Mouse (Mus musculus) G1E (cell line): ENCODE results near the gene Npas3. TPM values are rescaled to one million over a fixed set of nuclear protein-coding genes. Genes with fewer than 3 reads are reported as not detected.

ENCODE experiments used
- ATAC-seq: 2 replicates; pipeline ENCODE4 v1.8.0; 2016; ENCODE audit warnings: mild to moderate bottlenecking; ENCODE audit not compliant: insufficient number of reproducible peaks, poor library complexity, low FRiP score, severe bottlenecking; ENCODE audit errors: extremely low read depth
- DNase-seq: peaks from one replicate; pipeline ENCODE4 v3.0.0; 2012; ENCODE audit warnings: low spot score
- H3K27me3 ChIP-seq: 2 replicates; pipeline ENCODE4 v1.6.1; 2012; ENCODE audit warnings: mild to moderate bottlenecking, low read length, inconsistent platforms; ENCODE audit not compliant: insufficient read depth
- H3K36me3 ChIP-seq: replicated peaks from 2 replicates; pipeline ENCODE3; 2012; ENCODE audit warnings: mild to moderate bottlenecking, inconsistent platforms
- H3K4me1 ChIP-seq: 2 replicates; pipeline ENCODE4 v1.6.1; 2012; ENCODE audit warnings: low read depth, low read length, inconsistent platforms, mixed read lengths; ENCODE audit not compliant: insufficient read depth
- H3K4me3 ChIP-seq: 2 replicates; pipeline ENCODE4 v1.5.1; 2012; ENCODE audit warnings: low read depth, mild to moderate bottlenecking, inconsistent platforms, low read length, moderate library complexity, mixed read lengths
- H3K9me3 ChIP-seq: replicated peaks from 2 replicates; pipeline ENCODE4 v1.6.1; 2012; ENCODE audit warnings: inconsistent platforms
- CTCF ChIP-seq: IDR thresholded peaks from 2 replicates; pipeline ENCODE4 v1.5.1; 2012; ENCODE audit warnings: low read depth, low read length, inconsistent platforms, mixed read lengths
- GATA1 ChIP-seq: IDR thresholded peaks from 2 replicates; pipeline ENCODE4 v1.6.1; 2012; ENCODE audit warnings: borderline replicate concordance, low read length, inconsistent platforms, mixed read lengths
- GATA2 ChIP-seq: IDR thresholded peaks from 2 replicates; pipeline ENCODE4 v1.6.1; 2012; ENCODE audit warnings: low read depth, low read length, inconsistent platforms, borderline replicate concordance
- POLR2AphosphoS5 ChIP-seq: IDR thresholded peaks from 2 replicates; pipeline ENCODE4 v1.6.1; 2012; ENCODE audit warnings: low read depth, low read length, inconsistent platforms; ENCODE audit not compliant: insufficient replicate concordance
- TAL1 ChIP-seq: conservative IDR thresholded peaks from 2 replicates; pipeline ENCODE4 v1.6.1; 2012; ENCODE audit warnings: low read depth, low read length, inconsistent platforms, mixed read lengths
- polyA plus RNA-seq: library from polyadenylated mRNA; stranded (reverse); fragments of >175 nt; gene quantifications from 2 replicates; pipeline ENCODE4 v1.2.3, GENCODE M21; 2012
- total RNA-seq, 2 experiments: library from RNA; stranded (forward) in 1 of 2; stranded (reverse) in 1 of 2; fragments of 200-1000 nt in 1 of 2; fragments of >200 nt in 1 of 2; fragmentation: Nextera tagmentation in 1 of 2; gene quantifications; 2 replicates each; pipeline ENCODE4 v1.2.3; 2014 to 2017

The Npas3 gene
- total and polyA plus RNA-seq, 3 experiments: 0.11 TPM; not detected in 2

- H3K36me3 ChIP-seq: no peaks in the 10 kb centered on the region
- no peaks in the 10 kb centered on the region for H3K27me3 ChIP-seq
- H3K4me3 ChIP-seq: no peak overlapping the region
- ATAC-seq (no peak), DNase-seq (no peak)
- H3K9me3 ChIP-seq: peaks cover 54% of the 10 kb centered on the region
- TF ChIP-seq GATA1 (no peak), CTCF (no peak), POLR2AphosphoS5 (no peak), GATA2 (no peak), TAL1 (no peak)
- H3K4me1 ChIP-seq: no peaks in the 10 kb centered on the region
Observed at GRCm38 (mm10) chr12:53794718-53795400, 546.4 kb downstream of the Npas3 start.

- H3K27me3 ChIP-seq: no peaks in the 10 kb centered on the region
- H3K4me1 ChIP-seq: no peaks in the 10 kb centered on the region
- no peak for DNase-seq
- no peak for TF ChIP-seq GATA2
- no peak for TF ChIP-seq CTCF
- no peak for TF ChIP-seq TAL1
- no peak for TF ChIP-seq GATA1
- no peak for TF ChIP-seq POLR2AphosphoS5
- H3K4me3 ChIP-seq: no peak overlapping the region
- H3K9me3 ChIP-seq: peaks cover 48% of the 10 kb centered on the region
- ATAC-seq: no peak
- H3K36me3 ChIP-seq: no peaks in the 10 kb centered on the region
Observed at GRCm38 (mm10) chr12:53801831-53802230, 553.4 kb downstream of the Npas3 start.

GRCm38 (mm10) chr12:53802381-53802780 is 553.9 kb downstream of the Npas3 start:
- H3K4me1 ChIP-seq: no peaks in the 10 kb centered on the region
- TF ChIP-seq CTCF (no peak), TAL1 (no peak), POLR2AphosphoS5 (no peak), GATA1 (no peak), GATA2 (no peak)
- H3K27me3 ChIP-seq: no peaks in the 10 kb centered on the region
- no peak for ATAC-seq
- H3K9me3 ChIP-seq: peaks cover 51% of the 10 kb centered on the region
- H3K4me3 ChIP-seq: no peak overlapping the region
- no peaks in the 10 kb centered on the region for H3K36me3 ChIP-seq
- DNase-seq: no peak

GRCm38 (mm10) chr12:53810081-53810480 is 561.6 kb downstream of the Npas3 start:
- H3K36me3 ChIP-seq: no peaks in the 10 kb centered on the region
- no peak overlapping the region for H3K4me3 ChIP-seq
- ATAC-seq (no peak), DNase-seq (no peak)
- H3K27me3 ChIP-seq: no peaks in the 10 kb centered on the region
- TF ChIP-seq GATA1 (no peak), TAL1 (no peak), GATA2 (no peak), CTCF (no peak), POLR2AphosphoS5 (no peak)
- peaks cover 44% of the 10 kb centered on the region for H3K9me3 ChIP-seq
- H3K4me1 ChIP-seq: no peaks in the 10 kb centered on the region

- no peaks in the 10 kb centered on the region for H3K27me3 ChIP-seq
- DNase-seq: no peak
- H3K4me3 ChIP-seq: no peak overlapping the region
- no peak for TF ChIP-seq CTCF
- TF ChIP-seq TAL1: no peak
- TF ChIP-seq POLR2AphosphoS5: no peak
- no peak for TF ChIP-seq GATA2
- TF ChIP-seq GATA1: no peak
- peaks cover 62% of the 10 kb centered on the region for H3K9me3 ChIP-seq
- no peaks in the 10 kb centered on the region for H3K4me1 ChIP-seq
- ATAC-seq: no peak
- H3K36me3 ChIP-seq: no peaks in the 10 kb centered on the region
Observed at GRCm38 (mm10) chr12:53814291-53814690, 565.8 kb downstream of the Npas3 start.

- Histone ChIP-seq H3K27me3 (no peaks in the 10 kb centered on the region), H3K4me3 (no peak overlapping the region), H3K9me3 (peaks cover 56% of the 10 kb centered on the region), H3K4me1 (no peaks in the 10 kb centered on the region), H3K36me3 (no peaks in the 10 kb centered on the region)
- no peak for DNase-seq
- no peak for ATAC-seq
- TF ChIP-seq TAL1 (no peak), CTCF (no peak), GATA2 (no peak), GATA1 (no peak), POLR2AphosphoS5 (no peak)
Observed at GRCm38 (mm10) chr12:53819982-53820381, 571.5 kb downstream of the Npas3 start.
